Mouse (Mus musculus): ENCODE measurements at regions not wholly inside any gene's neighbourhood (a gene's known extent, or its start where the extent isn't known, plus 50 kb on each side); places are given as distances from the start of the nearest gene placed in this dataset.

DNA sequence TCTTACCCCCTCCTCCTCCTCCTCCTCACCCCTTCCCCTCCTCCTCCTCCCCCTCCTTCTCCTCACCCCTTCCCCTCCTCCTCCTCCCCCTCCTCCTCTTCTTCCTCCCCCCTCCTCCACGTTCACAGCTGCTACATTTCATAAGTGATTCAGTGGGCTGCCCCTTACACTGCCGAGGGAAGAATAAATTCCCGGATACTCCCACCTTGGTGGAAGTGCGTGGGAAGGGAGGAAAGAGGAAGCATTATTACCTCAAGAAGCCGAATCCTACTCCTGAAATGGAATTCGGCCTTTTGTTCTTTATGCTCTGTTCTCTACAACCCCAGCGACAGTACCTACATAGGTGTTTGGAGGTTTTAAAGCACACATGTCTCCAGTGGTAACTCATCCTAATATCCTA is 256.1 kb downstream of the Cd83 start:
- no peak for DNase-seq

DNA sequence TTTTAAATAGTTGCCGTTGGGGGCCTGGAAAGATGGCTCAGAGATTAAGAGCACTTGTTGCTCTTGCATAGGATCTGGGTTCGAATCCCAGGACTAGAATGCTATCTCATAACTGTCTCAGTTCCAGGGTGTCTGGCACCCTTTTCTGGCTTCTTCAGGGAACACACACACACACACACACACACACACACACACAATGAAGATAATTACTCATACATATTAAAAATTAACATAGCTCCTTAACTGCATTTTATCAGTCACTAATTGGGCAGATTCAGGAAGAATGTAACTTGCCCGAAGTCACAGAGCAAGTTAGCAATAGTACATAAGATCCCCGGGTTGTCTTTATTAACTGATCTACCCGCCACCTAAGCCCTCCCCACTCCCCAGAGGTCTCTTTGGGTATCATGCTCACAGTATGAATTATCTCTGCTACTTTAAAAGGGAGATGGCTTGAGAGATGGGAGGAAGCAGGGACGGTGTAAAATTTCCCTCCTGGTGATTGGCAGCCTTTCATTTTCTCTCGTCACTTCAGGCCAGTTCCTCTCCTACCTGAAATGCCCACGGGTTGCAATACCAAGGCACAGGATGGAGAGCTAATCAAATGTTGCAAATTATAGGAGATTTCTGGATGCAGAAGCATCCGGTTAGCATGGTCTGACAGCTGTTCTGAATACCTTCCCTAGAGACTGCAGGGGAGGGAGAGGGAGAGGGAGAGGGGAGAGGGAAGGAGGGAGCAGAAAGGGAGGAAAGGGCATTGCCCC is 258.3 kb downstream of the Cd83 start:
- no peak for DNase-seq

DNA sequence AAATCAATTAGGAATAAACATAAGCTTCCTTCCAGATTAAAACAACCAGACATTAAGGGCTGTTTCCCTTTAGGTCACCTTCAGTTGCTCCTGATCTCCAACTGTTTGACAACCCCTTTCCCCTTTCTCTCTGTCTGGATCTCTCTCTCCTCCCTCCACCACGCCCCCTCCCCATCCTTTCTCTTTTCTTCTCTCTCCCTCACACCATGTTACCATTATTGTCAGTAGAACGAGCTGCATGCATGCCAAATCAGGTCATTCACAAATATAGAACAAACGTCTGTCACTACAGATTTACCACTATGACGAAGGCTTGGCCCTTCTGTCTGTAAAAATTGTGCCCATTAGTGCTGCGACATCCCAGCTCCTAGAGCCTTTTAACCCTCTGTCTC is 258.9 kb downstream of the Cd83 start:
- DNase-seq = no peak

DNA sequence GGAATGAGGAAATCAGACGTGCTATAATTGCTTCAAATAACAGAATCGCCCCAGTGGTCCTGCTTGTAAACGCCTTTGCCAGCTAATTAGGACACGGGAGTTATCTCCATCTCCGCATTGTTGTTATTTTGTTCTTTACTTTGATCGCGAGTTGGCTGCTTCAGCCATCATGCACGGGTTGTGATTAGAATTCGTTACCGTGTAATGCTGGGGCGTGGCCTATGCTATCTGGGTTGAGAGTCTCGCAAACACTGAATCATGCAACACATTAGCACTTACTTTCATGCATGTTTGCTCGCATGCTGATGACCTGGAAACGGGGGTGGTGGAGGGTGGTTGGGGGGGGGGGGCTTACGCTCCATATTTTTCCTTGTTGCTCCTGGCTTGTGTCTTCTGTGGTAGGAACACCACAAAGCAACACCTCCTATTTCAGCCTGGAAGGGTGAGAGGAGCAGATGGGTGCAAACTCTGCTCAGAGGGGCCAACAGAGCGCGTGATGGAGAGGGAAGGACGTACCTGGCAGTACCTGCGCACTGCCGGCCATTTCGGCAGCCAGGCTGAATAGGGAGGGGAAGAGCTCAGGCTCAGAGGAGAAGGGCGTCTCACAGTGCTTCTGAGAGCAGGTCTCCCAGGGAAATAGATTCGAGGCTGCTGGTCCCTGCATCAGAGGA is 260.1 kb downstream of the Cd83 start:
- DNase-seq = no peak

DNA sequence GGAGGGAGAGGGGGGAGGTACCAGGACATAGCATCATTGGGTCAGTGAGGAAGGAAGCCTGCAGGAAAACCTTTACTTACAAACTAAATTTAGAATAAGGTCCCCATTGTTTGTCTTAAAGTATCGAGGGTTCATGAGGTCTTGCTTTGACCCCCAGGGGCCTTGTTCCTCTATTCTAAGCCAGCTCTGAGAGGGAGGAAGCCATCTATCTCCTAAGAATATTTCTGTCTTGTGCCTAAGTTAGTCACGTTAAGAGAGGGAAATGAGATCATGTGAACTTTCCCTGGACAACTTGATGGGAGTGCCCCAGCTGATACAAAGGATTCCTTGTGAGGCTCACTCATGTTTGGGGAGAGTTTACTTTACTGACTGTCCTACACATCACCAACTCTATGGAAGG is 261.9 kb downstream of the Cd83 start:
- DNase-seq = no peak

DNA sequence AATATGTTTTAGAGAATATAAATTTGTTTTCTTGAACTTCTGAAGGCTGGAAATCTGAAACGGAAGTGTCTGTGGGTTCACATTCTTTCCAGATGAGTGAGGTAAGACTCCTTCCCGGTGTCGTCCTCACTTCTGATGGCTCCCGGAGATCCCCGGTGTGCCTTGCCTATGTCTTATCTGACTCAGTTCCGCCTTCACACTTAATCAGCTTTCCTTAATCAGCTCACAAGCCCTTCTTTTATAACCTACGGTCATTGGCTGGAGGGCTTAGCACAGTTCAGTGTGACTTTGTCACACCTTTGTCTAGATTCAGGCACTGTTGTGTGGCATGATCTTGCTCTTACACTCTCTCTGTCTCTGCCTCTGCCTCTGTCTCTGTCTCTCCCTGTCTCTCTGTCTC is 269.6 kb downstream of the Cd83 start:
- DNase-seq = no peak

DNA sequence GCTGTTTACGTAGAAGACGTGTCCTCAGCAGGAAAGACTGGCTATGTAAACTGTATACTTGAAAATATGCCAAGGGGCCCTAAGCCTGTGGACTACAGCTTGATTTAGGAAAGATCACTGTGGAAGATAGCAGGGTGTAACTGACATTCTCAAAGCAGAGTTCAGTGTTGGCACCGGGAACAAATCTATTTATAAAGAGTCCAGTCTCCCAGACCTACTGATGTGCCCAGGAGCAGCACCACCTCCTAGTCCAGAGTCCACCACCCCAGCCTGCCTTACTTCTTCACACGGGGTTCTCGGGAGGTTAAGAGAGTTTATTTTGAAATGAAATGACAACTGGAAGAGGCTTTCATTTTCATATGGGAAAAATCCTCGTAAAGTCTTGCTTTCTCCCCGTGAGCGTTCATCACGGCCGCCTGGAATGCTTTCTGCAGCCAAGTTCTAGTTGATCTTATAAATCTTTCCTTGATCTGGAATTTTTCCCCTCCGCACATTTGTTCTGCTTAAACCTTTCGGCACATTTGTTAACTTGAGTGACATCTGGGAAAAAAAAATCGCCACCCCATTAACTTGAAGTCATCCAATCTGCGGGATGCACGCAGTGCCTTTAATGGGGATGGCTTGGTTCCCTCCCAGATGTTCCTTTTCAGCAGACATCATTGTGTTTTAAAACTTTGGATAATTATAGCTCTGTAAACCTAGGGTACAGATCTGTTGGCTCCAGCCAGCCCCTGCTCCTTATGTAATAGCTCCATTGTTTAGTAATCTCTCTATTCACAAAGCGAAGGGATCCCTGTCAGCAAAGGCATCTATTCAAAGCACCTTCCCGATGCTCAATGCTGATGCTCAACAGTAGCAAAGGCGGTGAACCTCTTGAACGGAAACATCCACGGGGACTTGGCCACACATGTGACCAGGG is 271.3 kb downstream of the Cd83 start:
- DNase-seq = no peak

DNA sequence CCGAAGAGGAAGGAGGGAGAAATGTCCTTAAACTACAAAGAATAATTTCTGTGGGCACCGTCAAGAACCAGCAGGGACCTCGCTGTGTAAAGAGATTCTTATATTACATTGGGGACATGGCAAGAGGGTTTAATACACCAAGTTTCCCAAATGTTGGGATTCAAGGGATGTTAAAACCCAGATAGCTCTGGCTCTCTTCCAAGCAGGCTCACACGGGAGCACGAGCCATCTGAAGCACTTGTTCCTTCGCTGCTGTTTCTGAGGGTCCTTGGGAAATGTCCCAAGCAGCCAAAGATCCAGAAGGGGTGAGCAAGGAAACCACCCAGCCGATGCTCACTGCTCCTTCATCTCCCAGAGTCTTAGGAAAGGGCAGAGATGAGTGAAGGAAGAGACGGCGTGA is 272.1 kb downstream of the Cd83 start:
- no peak for DNase-seq

DNA sequence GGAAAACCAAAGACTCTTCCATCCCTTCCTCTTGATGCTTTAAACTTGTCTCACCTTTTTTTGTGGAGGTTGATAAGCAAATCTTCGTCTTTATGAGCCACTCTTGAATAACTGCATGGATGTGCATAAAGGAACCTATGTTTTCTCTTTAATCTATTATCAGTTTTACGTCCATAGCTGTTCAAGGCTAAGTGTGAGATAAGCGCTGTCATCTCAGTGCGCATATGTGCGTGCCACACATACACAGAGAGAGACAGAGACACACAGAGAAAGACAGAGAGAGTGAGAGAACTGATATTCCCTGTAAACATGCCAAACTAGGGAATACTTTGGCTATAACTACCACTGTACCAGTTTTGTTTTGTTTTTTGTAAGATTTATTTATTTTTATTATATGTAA is 273.0 kb downstream of the Cd83 start:
- no peak for DNase-seq

DNA sequence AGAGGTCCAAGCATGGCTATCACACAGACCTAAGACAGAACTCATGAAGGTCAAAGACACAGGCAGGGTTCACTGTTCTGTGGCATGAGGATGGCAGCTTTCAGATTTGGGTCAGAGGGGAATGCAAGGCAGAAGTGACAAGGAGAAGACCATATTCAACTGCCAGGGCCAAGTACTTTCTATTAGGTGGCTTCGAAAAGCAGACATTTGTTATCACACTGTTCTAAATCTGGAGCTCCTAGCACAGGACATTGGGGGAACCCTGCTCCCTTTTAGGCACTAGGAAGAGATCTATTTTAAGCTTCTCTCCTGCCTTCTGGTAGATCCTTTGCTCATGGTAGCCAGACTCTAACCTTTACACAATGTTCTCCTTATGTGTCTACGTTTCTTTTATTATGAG is 273.7 kb downstream of the Cd83 start:
- DNase-seq = no peak

DNA sequence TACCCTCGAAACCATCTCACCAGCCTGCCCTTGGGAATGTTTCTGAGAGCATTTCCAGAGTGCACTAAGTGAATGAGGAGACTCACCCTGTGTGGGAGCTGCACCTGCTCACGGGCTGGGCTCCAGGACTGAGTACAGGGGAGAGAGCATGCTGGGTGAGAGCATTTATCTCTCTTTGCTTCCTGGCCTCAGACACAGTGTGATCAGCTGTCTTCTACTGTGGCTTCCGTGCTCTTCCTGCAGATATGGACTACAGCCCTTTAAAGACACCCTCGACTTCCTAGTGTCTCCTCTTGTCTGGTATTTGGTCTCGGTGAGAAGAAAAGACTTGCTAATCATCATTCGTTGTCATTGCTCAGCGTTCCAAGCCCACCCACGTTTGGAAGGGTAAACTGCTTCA is 274.9 kb downstream of the Cd83 start:
- peak; percentile 6 to 43 for DNase-seq

DNA sequence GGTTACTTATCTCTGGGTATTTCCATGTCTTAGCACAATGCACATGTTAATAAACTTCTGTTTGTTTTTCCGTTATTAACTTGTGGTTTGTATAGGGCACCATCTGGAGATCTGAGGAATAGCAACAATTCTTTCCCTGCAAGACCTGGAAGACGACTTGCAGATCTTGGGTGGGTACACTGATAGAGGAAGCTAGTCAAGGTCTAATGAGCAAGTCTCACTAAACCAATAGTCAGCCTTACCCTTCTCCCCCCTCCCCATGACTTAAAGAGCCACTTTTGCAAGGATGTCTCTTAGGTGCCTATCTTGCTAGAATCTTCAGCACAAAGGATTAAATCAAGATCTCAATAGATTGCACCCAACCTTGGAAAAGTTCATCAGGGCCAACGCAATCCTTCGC is 276.7 kb downstream of the Cd83 start:
- DNase-seq = no peak

DNA sequence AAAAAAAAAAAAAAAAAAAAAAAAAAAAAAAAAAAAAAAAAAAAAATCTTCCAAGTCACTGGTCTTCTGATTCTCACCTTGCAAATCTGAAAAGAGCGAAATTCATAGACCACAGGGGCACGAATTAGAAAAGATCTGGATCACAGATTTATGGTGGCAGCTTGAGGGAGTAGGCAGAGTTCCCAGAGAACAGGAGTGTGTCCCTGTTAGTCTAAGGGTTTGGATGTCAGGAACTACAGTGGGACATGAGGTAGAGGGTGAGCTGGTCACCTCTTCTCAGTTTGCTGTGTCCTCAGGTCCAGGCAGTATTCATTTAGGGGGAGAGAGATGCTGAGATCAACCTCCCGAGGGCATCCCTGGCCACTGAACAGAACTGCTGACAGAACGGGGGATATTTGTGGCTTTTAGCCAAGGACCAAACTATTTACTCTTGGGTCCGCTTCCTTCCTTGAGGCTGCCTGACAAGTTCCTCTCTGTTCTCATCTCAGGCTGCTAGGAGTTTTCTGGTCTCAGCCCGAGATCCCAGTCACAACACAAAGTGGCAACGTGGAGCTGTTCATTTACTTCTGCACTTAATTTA is 277.2 kb downstream of the Cd83 start:
- DNase-seq = no peak

DNA sequence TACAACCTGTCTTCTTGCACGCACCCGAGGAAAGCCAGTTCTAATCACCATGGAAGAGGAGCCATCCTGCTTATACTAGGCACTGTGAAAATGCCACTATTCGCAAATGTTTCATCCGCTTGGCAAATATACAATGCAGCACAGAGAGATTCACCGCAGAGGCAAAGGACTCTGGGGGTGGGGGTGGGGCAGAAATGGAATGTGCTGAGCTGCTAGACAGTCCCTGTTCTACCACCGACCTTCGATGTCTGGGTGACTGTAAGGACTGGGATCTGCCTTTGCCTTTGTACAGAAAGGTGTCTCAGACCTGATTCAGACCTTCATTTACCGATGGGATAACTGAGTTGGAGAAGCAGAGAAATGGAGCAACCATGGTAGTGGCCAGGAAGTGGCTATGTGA is 278.7 kb downstream of the Cd83 start:
- DNase-seq = no peak

DNA sequence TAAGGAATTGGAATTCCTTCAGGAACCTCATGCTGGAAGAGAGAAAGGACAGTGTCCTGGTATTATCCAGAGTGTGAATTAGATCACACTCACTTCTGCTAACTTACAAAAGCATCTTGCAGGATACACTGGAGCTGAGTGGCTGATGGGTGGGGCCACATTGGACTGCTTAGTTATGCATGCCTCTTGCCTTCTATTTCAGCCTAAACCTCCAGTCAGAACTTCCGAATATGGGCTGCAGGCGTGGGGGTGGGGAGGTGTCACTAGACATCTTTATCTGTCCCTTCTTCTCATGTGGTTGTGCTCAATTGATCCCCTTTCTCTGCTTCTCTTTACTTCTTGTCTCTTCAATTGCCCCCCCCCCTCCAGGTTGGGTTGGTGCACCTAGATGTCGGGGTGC is 279.5 kb downstream of the Cd83 start:
- no peak for DNase-seq

DNA sequence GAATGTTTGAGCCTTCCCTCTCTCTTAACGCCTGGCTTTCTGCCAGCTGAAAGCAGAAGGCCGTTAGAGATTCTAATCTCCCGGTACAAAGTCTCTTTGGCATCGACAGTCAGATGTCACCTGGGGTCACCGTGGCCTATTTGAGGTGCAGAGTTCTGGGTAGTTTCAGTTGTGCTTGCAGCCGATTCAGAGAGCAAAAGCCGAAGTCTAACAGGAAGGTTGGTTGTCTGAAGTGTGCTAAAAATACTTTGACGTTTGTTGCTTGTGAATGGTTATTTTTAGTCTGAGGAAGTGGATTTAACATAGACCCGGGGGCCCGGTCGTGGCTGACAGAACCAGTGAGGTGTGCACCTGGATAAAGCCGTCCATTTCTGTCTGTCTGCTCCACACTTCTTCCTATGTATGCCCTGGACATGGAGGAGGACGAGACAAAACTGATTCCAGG is 281.2 kb downstream of the Cd83 start:
- DNase-seq = peak; percentile 52 to 75

DNA sequence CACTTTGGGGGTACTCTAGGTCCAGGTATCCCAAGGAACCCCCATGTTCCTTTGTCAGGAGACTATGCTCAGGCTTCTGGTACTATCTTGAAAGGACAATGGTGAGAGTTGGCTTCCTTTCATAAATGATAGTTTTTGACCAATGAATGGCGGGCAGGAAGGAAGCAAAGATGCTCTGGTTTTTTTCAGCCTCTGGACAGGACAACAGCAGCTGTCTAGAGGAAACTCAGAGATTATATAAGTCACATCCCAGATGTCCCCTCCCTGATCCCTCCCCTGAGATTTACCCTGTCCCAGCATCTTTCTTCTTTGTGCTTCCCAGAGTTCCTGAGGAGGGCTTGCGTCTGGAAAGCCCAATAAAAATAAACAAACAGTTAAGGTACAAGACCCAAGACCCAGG is 282.7 kb downstream of the Cd83 start:
- no peak for DNase-seq

DNA sequence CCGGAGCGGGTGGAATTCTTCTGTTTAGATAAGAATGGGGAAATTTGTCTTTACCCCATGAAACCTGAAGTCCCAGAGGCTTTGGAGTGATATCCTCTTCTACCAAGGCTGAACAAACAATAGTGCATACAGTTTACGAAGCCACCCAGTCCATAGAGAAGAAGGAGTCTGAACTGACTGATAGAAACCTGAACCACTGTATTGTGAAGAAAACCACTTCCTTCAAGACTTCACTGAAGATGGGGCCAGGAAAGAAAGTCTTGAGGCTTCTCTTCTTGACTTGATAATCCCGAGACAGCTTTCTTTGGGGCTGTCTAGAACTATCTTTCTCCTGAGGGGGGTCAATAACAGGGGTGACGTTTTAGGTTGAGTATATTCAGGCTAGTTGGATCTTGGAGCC is 284.4 kb downstream of the Cd83 start:
- DNase-seq = no peak

DNA sequence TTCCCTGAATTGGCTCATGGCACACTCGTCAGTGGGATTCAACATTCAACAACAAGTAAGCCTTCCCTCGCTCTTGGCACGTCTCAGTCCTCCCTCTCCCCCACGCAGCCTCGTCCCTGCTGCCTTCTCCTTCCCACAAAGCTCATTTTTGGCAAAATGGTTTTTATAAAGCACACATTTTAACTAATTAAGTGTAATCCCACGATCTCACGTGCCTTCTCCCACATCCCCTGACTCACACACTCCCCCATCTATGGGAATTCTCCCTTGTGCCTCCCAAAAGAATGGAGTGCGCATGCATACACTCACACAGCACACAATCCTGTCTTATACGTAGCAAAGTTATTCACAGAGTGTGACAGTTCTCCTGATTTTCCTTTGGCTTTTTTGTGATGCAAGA is 288.5 kb downstream of the Cd83 start:
- DNase-seq = no peak

DNA sequence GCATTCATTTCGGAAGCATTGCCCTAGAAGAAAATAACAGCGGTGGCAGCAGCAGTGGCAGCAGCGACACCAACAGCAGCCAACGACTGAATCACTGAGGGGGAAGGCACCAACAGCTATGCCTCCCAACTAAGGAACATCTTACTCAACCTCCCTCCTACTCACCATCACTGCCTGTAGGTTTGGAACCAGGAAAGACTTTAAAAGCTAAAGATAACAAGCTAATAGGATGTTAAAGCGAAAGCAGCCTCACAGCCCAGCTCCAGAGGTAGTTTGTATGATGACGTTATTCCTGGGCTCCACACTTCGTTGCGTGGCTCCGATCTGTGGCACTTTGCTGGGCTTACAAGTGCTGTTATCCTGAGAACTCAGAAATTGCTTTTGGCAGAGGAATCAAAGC is 289.6 kb downstream of the Cd83 start:
- no peak for DNase-seq

DNA sequence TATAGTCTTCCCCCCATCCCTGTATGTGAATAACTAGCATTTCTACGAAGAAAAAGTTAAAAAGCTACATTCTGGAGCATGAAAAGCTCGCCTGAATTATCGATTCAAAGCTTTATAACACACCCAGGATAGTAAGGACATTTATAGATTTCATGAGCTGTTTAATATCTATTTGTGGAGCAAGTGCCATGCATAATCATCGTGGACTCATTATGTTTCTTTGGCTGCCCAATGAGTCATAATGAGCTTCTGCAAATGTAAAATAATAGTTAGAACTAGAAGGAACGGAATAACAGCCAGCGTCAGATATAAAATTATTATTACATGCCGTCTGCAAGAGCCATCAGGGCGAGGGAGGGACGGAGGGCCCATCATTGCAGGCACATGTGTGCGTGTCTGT is 292.4 kb downstream of the Cd83 start:
- DNase-seq = no peak

DNA sequence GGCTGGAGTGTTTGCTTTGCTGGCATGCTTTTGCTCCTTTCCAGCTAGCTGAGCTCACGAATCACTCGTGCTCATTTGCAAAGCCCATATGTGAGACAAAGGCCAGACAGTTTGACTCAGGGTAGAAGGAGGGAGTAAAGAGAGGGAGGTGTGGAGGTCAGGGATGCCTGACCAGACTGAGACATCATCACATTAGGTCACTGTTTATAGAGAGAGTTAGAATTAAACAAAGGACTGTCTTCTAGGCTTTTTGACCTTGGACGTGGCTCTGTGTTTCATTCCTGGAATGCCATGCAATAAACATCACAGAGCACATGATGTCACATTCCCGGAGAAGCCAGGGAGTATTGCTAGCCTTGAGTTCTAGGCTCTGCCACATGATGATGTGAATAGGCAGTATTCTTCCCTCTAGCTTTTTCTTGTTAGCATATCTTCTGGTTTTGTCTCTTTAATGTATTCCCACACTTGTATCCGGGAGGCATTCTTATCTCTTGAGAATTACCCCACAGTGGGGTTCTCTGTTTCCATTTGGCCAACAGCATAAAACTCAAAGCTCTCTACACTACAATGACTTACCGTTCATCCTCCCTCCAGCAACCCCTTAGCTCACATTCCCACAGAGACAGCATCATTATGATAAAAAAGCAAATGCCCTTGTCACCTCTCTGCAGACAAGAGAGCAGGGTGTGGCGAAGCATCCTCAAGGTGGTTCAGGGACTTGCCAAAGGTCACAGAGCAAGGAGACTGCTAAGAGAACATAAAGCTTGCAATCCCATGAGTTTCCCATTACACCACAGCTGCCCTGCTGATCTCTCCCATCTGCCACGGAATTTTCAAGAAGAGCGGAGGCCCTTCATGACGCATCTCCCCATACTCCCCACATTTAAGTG is 301.3 kb downstream of the Cd83 start:
- DNase-seq = no peak
